Mouse (Mus musculus): ENCODE results near the gene Pcsk2. TPM values are rescaled to one million over a fixed set of nuclear protein-coding genes. Genes with fewer than 3 reads are reported as not detected.
A peak's percentile ranks its signal among the peaks of the same experiment; 100 is the strongest.

Gene Pcsk2
- polyA plus RNA-seq, 1 experiment from 2014 or later, result 12.3 TPM

GRCm38 (mm10) chr2:143752051-143752788 lies 206.3 kb downstream of the Pcsk2 start:
- 25% methylated on average over 9 of the region's 9 CpGs for WGBS
- H3K27ac ChIP-seq, result no peak overlapping the region
- H3K4me2 ChIP-seq (replicated peaks), result no peak overlapping the region
- no peaks in the 10 kb centered on the region for H3K27me3 ChIP-seq (replicated peaks)
- H3K9me3 ChIP-seq, result no peaks in the 10 kb centered on the region
- no peaks in the 10 kb centered on the region for H3K36me3 ChIP-seq
- H3K4me3 ChIP-seq, result no peak overlapping the region
- H3K4me1 ChIP-seq, result no peaks in the 10 kb centered on the region
- no peak overlapping the region for H3K9ac ChIP-seq
- ATAC-seq (ENCODE audit: low FRiP score, low read depth), result peak; percentile 74

- Histone ChIP-seq H3K36me3 (no peaks in the 10 kb centered on the region), H3K27ac (no peak overlapping the region), H3K9me3 (no peaks in the 10 kb centered on the region), H3K4me3 (no peak overlapping the region), H3K4me2 (replicated peaks) (no peak overlapping the region), H3K4me1 (no peaks in the 10 kb centered on the region), H3K27me3 (replicated peaks) (no peaks in the 10 kb centered on the region), H3K9ac (no peak overlapping the region)
- no peak for ATAC-seq (ENCODE audit: low FRiP score, low read depth)
- WGBS, result 11% methylated on average over 4 of the region's 4 CpGs
These were observed 230.5 kb downstream of the Pcsk2 start for GRCm38 (mm10) chr2:143776448-143776847.

GRCm38 (mm10) chr2:143780310-143780709 lies 234.4 kb downstream of the Pcsk2 start:
- Histone ChIP-seq H3K4me3 (no peak overlapping the region), H3K36me3 (no peaks in the 10 kb centered on the region), H3K27me3 (replicated peaks) (no peaks in the 10 kb centered on the region), H3K9me3 (no peaks in the 10 kb centered on the region), H3K4me2 (replicated peaks) (no peak overlapping the region), H3K27ac (no peak overlapping the region), H3K9ac (no peak overlapping the region), H3K4me1 (no peaks in the 10 kb centered on the region)
- ATAC-seq (ENCODE audit: low FRiP score, low read depth), result no peak
- WGBS, result 85% methylated on average over 2 of the region's 2 CpGs

GRCm38 (mm10) chr2:143789911-143790310 lies 244.0 kb downstream of the Pcsk2 start:
- Histone ChIP-seq H3K4me1 (no peaks in the 10 kb centered on the region), H3K9ac (no peak overlapping the region), H3K4me3 (no peak overlapping the region), H3K4me2 (replicated peaks) (no peak overlapping the region), H3K27ac (no peak overlapping the region), H3K36me3 (no peaks in the 10 kb centered on the region), H3K9me3 (no peaks in the 10 kb centered on the region), H3K27me3 (replicated peaks) (no peaks in the 10 kb centered on the region)
- 83% methylated on average over 5 of the region's 5 CpGs for WGBS
- no peak for ATAC-seq (ENCODE audit: low FRiP score, low read depth)

- ATAC-seq (ENCODE audit: low FRiP score, low read depth), result no peak
- H3K27me3 ChIP-seq (replicated peaks), result no peaks in the 10 kb centered on the region
- H3K9ac ChIP-seq, result no peak overlapping the region
- 88% methylated on average over 4 of the region's 4 CpGs for WGBS
- no peaks in the 10 kb centered on the region for H3K4me1 ChIP-seq
- H3K27ac ChIP-seq, result no peak overlapping the region
- no peak overlapping the region for H3K4me3 ChIP-seq
- H3K36me3 ChIP-seq, result no peaks in the 10 kb centered on the region
- H3K9me3 ChIP-seq, result no peaks in the 10 kb centered on the region
- H3K4me2 ChIP-seq (replicated peaks), result no peak overlapping the region
These were observed 249.9 kb downstream of the Pcsk2 start for GRCm38 (mm10) chr2:143795858-143796257.

GRCm38 (mm10) chr2:143796335-143797013 lies 250.5 kb downstream of the Pcsk2 start:
- Histone ChIP-seq H3K4me3 (no peak overlapping the region), H3K4me1 (no peaks in the 10 kb centered on the region), H3K4me2 (replicated peaks) (no peak overlapping the region), H3K27me3 (replicated peaks) (no peaks in the 10 kb centered on the region), H3K27ac (no peak overlapping the region), H3K36me3 (no peaks in the 10 kb centered on the region), H3K9ac (no peak overlapping the region), H3K9me3 (no peaks in the 10 kb centered on the region)
- no peak for ATAC-seq (ENCODE audit: low FRiP score, low read depth)
- WGBS, result 76% methylated on average over 4 of the region's 4 CpGs

GRCm38 (mm10) chr2:143801097-143801496 lies 255.1 kb downstream of the Pcsk2 start:
- Histone ChIP-seq H3K27ac (no peak overlapping the region), H3K4me1 (no peaks in the 10 kb centered on the region), H3K4me2 (replicated peaks) (no peak overlapping the region), H3K9me3 (no peaks in the 10 kb centered on the region), H3K27me3 (replicated peaks) (no peaks in the 10 kb centered on the region), H3K9ac (no peak overlapping the region), H3K4me3 (no peak overlapping the region), H3K36me3 (no peaks in the 10 kb centered on the region)
- no peak for ATAC-seq (ENCODE audit: low FRiP score, low read depth)
- 83% methylated on average over 5 of the region's 5 CpGs for WGBS

- Histone ChIP-seq H3K9ac (no peak overlapping the region), H3K4me2 (replicated peaks) (no peak overlapping the region), H3K36me3 (no peaks in the 10 kb centered on the region), H3K27ac (no peak overlapping the region), H3K4me1 (peaks cover 5% of the 10 kb centered on the region; the same call in 1 of the 2 replicates), H3K9me3 (no peaks in the 10 kb centered on the region), H3K27me3 (replicated peaks) (no peaks in the 10 kb centered on the region), H3K4me3 (no peak overlapping the region)
- WGBS, result 67% methylated on average over 15 of the region's 15 CpGs
- 0 out of 2 replicates have a peak, but pooled peaks have one; percentile 11 for ATAC-seq (ENCODE audit: low FRiP score, low read depth)
These were observed 260.4 kb downstream of the Pcsk2 start for GRCm38 (mm10) chr2:143806140-143806923.

GRCm38 (mm10) chr2:143806924-143807664 lies 261.1 kb downstream of the Pcsk2 start:
- WGBS, result 59% methylated on average over 9 of the region's 9 CpGs
- H3K9me3 ChIP-seq, result no peaks in the 10 kb centered on the region
- H3K27ac ChIP-seq, result no peak overlapping the region
- no peaks in the 10 kb centered on the region for H3K27me3 ChIP-seq (replicated peaks)
- H3K4me1 ChIP-seq, result peaks cover 5% of the 10 kb centered on the region; the same call in 1 of the 2 replicates
- H3K36me3 ChIP-seq, result no peaks in the 10 kb centered on the region
- peak; percentile 76 for ATAC-seq (ENCODE audit: low FRiP score, low read depth)
- H3K9ac ChIP-seq, result no peak overlapping the region
- no peak overlapping the region for H3K4me2 ChIP-seq (replicated peaks)
- no peak overlapping the region for H3K4me3 ChIP-seq

GRCm38 (mm10) chr2:143808789-143809188 lies 262.8 kb downstream of the Pcsk2 start:
- peaks cover 5% of the 10 kb centered on the region; the same call in 1 of the 2 replicates for H3K4me1 ChIP-seq
- no peak overlapping the region for H3K4me2 ChIP-seq (replicated peaks)
- no peak overlapping the region for H3K4me3 ChIP-seq
- H3K9me3 ChIP-seq, result no peaks in the 10 kb centered on the region
- H3K27me3 ChIP-seq (replicated peaks), result no peaks in the 10 kb centered on the region
- 69% methylated on average over 5 of the region's 5 CpGs for WGBS
- H3K27ac ChIP-seq, result no peak overlapping the region
- H3K9ac ChIP-seq, result no peak overlapping the region
- H3K36me3 ChIP-seq, result no peaks in the 10 kb centered on the region
- ATAC-seq (ENCODE audit: low FRiP score, low read depth), result no peak

GRCm38 (mm10) chr2:143812262-143812661 lies 266.3 kb downstream of the Pcsk2 start:
- Histone ChIP-seq H3K36me3 (no peaks in the 10 kb centered on the region), H3K9me3 (no peaks in the 10 kb centered on the region), H3K4me1 (no peaks in the 10 kb centered on the region), H3K9ac (no peak overlapping the region), H3K4me3 (no peak overlapping the region), H3K27ac (no peak overlapping the region), H3K27me3 (replicated peaks) (no peaks in the 10 kb centered on the region), H3K4me2 (replicated peaks) (no peak overlapping the region)
- 49% methylated on average over 4 of the region's 4 CpGs for WGBS
- no peak for ATAC-seq (ENCODE audit: low FRiP score, low read depth)

- Histone ChIP-seq H3K4me1 (no peaks in the 10 kb centered on the region), H3K4me3 (no peak overlapping the region), H3K9ac (no peak overlapping the region), H3K27ac (no peak overlapping the region), H3K36me3 (no peaks in the 10 kb centered on the region), H3K27me3 (replicated peaks) (no peaks in the 10 kb centered on the region), H3K9me3 (no peaks in the 10 kb centered on the region), H3K4me2 (replicated peaks) (no peak overlapping the region)
- 92% methylated on average over 11 of the region's 11 CpGs for WGBS
- no peak for ATAC-seq (ENCODE audit: low FRiP score, low read depth)
These were observed 267.5 kb downstream of the Pcsk2 start for GRCm38 (mm10) chr2:143813461-143813860.
